Mouse (Mus musculus): ENCODE results near the gene Ywhae. TPM values are rescaled to one million over a fixed set of nuclear protein-coding genes. Genes with fewer than 3 reads are reported as not detected.
"Not testable (repeated sequence)": the region's sequence is repeated elsewhere in the genome, so short reads cannot be mapped to it uniquely, and the experiment has no call there.

Ywhae gene
- polyA plus RNA-seq, 1 experiment: 186 TPM

DNA sequence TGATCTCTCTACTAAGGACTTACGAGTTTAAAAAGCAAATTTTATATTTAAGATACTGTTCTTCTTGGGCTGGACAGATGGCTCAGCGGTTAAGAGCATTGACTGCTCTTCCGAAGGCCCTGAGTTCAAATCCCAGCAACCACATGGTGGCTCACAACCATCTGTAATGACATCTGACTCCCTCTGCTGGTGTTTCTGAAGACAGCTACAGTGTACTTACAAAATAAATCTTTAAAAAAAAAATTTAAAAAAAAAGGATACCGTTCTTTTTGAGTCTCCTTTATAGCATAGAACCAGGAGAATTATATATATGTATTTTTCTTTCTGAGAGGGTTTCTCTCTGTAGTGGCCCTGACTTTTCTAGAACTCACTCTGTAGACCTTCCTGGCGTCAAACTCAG, 32.1 kb upstream of the Ywhae start:
- WGBS: 94% methylated on average over 5 of the region's 5 CpGs
- H3K4me1 ChIP-seq (ENCODE audit: control insufficient read depth, insufficient read depth, low read length): no peaks in the 10 kb centered on the region
- no peak overlapping the region for H3K4me3 ChIP-seq (replicated peaks; ENCODE audit: control insufficient read depth, low read depth, low read length)
- no peak for TF ChIP-seq CTCF (IDR thresholded peaks at IDR 0.05; ENCODE audit: control insufficient read depth, insufficient read depth, low read length)
- TF ChIP-seq POLR2A (IDR thresholded peaks at IDR 0.05; ENCODE audit: borderline replicate concordance, control insufficient read depth, low read depth, low read length): no peak
- no peak overlapping the region for H3K27ac ChIP-seq (ENCODE audit: control insufficient read depth, insufficient read depth, low read depth, low read length, poor library complexity)

DNA sequence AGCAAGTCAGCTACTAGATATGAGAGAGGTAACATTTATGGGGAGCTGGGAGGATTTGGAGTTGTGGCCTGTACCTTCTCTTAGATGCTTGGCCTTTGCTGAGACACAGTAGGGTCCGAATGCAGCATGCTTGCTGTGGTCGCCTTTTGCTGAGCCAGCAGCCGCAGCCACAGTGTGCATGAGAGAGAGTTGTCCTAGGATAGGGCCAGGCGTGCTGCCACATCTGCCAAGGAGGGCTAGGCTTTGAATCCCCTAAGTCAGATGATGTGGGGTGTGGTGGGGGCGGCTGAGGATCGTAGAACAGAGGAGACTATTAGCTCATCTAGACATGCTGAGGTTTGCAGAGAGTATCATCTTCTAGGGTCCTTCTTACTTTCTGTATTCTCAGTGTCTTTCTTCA, 29.9 kb upstream of the Ywhae start:
- Histone ChIP-seq H3K4me3 (replicated peaks; ENCODE audit: control insufficient read depth, low read depth, low read length) (no peak overlapping the region), H3K27ac (ENCODE audit: control insufficient read depth, insufficient read depth, low read depth, low read length, poor library complexity) (no peak overlapping the region), H3K4me1 (ENCODE audit: control insufficient read depth, insufficient read depth, low read length) (no peaks in the 10 kb centered on the region)
- WGBS: 93% methylated on average over 6 of the region's 6 CpGs
- TF ChIP-seq CTCF (IDR thresholded peaks at IDR 0.05; ENCODE audit: control insufficient read depth, insufficient read depth, low read length): no peak
- TF ChIP-seq POLR2A (IDR thresholded peaks at IDR 0.05; ENCODE audit: borderline replicate concordance, control insufficient read depth, low read depth, low read length): no peak

DNA sequence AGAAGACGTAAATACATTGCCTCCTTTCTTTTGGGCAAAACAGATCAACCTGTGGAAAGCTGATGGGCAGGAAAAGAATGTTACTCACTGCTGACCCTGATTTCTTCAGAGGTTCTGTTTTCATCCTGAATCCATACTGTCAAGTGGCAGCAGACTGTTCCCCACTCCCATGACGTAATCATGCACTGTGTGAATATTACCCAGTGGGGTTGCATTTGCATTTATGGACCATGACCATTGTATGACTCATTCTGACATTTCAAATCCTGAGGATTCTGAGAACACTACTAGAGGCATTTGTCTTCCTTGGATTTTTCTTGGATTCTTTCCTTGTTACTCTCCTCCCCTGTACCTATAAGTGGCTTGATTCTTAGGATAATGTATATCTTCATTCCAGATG, 28.9 kb upstream of the Ywhae start:
- no peak overlapping the region for H3K4me3 ChIP-seq (replicated peaks; ENCODE audit: control insufficient read depth, low read depth, low read length)
- TF ChIP-seq CTCF (IDR thresholded peaks at IDR 0.05; ENCODE audit: control insufficient read depth, insufficient read depth, low read length) (no peak), POLR2A (IDR thresholded peaks at IDR 0.05; ENCODE audit: borderline replicate concordance, control insufficient read depth, low read depth, low read length) (no peak)
- no peak overlapping the region for H3K27ac ChIP-seq (ENCODE audit: control insufficient read depth, insufficient read depth, low read depth, low read length, poor library complexity)
- H3K4me1 ChIP-seq (ENCODE audit: control insufficient read depth, insufficient read depth, low read length): no peaks in the 10 kb centered on the region
- WGBS: 89% methylated on average over 2 of the region's 2 CpGs

DNA sequence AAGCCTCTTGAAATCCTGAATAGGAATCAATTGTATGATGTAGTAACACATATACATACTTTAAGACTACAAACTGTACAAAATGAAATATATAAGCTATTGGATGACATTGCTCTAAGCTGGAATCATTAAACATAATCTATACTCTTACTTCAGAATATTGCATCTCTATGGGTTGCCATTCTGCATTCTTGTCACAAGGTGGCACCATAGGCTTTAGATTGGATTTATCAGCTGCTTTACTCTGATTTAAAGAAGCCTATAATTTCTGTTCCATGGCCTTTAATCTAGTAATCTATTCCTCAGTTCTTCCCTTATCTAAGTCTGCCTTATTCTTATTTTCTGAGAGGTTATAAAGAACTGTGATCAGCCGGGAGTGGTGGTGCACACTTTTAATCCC, 18.7 kb upstream of the Ywhae start:
- WGBS: 80% methylated on average over 1 of the region's 1 CpGs
- TF ChIP-seq POLR2A (IDR thresholded peaks at IDR 0.05; ENCODE audit: borderline replicate concordance, control insufficient read depth, low read depth, low read length) (no peak), CTCF (IDR thresholded peaks at IDR 0.05; ENCODE audit: control insufficient read depth, insufficient read depth, low read length) (no peak)
- no peak overlapping the region for H3K4me3 ChIP-seq (replicated peaks; ENCODE audit: control insufficient read depth, low read depth, low read length)
- no peak overlapping the region for H3K27ac ChIP-seq (ENCODE audit: control insufficient read depth, insufficient read depth, low read depth, low read length, poor library complexity)
- H3K4me1 ChIP-seq (ENCODE audit: control insufficient read depth, insufficient read depth, low read length): no peaks in the 10 kb centered on the region

DNA sequence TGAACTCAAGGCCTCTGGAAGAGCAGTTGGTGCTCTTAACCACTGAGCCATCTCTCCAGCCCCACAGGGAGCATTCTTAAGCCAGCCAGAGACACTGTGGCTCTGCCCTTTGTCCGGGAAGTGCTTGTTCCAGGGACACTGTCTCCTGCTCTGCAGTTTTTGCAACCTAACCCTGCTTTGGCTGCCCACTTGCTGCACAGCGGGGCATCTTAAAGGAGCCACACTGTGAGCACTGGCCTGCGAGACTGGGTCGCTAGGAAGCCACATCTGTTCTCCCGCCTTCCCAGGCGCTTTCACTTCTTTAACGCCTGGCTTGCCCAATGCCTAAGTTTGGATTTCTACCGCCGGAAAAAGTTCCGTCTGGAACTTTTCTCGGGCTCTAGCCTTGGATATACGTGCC, 17.1 kb upstream of the Ywhae start:
- H3K27ac ChIP-seq (ENCODE audit: control insufficient read depth, insufficient read depth, low read depth, low read length, poor library complexity): no peak overlapping the region
- TF ChIP-seq POLR2A (IDR thresholded peaks at IDR 0.05; ENCODE audit: borderline replicate concordance, control insufficient read depth, low read depth, low read length) (no peak), CTCF (IDR thresholded peaks at IDR 0.05; ENCODE audit: control insufficient read depth, insufficient read depth, low read length) (no peak)
- H3K4me1 ChIP-seq (ENCODE audit: control insufficient read depth, insufficient read depth, low read length): no peaks in the 10 kb centered on the region
- WGBS: 86% methylated on average over 12 of the region's 12 CpGs
- H3K4me3 ChIP-seq (replicated peaks; ENCODE audit: control insufficient read depth, low read depth, low read length): no peak overlapping the region

DNA sequence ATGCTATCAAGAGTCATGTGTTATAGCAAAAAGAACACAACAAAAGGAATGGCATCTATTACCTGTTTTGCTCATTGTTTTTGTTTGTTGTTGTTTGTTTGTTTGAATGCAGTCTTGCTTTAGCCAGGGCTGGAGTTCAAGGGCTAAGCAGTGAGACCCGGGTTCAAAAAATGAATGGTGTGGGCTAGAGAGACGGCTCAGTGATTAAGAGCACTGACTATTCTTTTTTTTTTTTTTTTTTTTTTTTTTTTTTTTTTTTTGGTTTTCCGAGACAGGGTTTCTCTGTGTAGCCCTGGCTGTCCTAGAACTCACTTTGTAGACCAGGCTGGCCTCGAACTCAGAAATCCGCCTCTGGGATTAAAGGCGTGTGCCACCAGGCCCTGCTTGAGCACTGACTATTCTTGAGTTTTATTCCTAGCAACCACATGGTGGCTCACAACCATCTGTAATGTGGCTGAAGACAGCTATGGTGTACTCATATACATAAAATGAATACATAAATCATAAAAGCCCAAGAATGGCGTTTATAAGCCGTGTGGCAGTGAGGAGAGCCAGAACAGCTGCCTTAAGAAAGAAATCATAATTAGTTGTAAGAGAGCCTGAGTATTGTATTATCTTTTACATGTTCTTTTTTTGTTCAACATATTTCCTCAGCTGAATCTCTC, 15.9 kb upstream of the Ywhae start:
- Histone ChIP-seq H3K27ac (ENCODE audit: control insufficient read depth, insufficient read depth, low read depth, low read length, poor library complexity) (no peak overlapping the region), H3K4me3 (replicated peaks; ENCODE audit: control insufficient read depth, low read depth, low read length) (no peak overlapping the region), H3K4me1 (ENCODE audit: control insufficient read depth, insufficient read depth, low read length) (no peaks in the 10 kb centered on the region)
- TF ChIP-seq POLR2A (IDR thresholded peaks at IDR 0.05; ENCODE audit: borderline replicate concordance, control insufficient read depth, low read depth, low read length): no peak
- no peak for TF ChIP-seq CTCF (IDR thresholded peaks at IDR 0.05; ENCODE audit: control insufficient read depth, insufficient read depth, low read length)
- WGBS: 73% methylated on average over 8 of the region's 8 CpGs

DNA sequence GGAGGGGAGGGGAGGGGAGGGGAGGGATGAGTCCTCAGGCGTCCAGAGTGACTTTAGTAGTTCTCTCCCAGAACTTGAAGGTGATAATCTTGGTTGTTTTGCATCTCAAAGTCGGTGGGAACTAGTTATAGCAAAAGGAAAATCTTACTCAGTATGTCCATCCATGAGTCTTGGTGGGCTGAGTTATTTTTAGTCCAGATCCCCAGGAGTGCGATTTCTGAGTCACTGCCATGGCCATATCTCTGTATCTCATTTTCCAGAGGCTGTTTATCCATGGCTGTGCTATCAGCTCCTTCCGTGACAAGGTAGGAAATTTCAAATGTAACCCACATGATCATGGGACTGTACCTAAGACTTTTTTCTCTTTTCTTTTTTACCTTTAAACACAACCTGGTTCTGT, 10.3 kb upstream of the Ywhae start:
- Histone ChIP-seq H3K4me1 (ENCODE audit: control insufficient read depth, insufficient read depth, low read length) (no peaks in the 10 kb centered on the region), H3K4me3 (replicated peaks; ENCODE audit: control insufficient read depth, low read depth, low read length) (no peak overlapping the region), H3K27ac (ENCODE audit: control insufficient read depth, insufficient read depth, low read depth, low read length, poor library complexity) (no peak overlapping the region)
- TF ChIP-seq POLR2A (IDR thresholded peaks at IDR 0.05; ENCODE audit: borderline replicate concordance, control insufficient read depth, low read depth, low read length): no peak
- no peak for TF ChIP-seq CTCF (IDR thresholded peaks at IDR 0.05; ENCODE audit: control insufficient read depth, insufficient read depth, low read length)
- WGBS: 57% methylated on average over 4 of the region's 4 CpGs

DNA sequence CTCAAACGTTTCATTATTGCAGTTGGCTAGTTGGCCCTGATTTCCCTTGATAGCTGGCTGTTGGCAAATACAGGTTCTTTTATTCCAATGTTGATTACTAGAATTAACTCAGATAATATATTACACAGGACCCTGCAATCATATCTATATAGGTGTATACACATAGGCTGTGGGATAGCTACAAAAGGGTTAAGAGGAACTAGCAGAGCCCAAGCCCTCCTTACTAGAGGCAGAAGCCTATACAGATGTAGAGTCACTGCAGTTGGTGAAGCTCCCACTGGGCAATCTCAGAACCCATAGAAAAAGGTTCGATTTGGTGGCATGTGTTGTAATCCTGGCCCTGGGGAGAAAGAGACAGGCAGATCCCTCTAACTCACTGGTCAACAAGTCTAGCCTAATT, 5.5 kb upstream of the Ywhae start:
- TF ChIP-seq CTCF (IDR thresholded peaks at IDR 0.05; ENCODE audit: control insufficient read depth, insufficient read depth, low read length) (no peak), POLR2A (IDR thresholded peaks at IDR 0.05; ENCODE audit: borderline replicate concordance, control insufficient read depth, low read depth, low read length) (no peak)
- H3K4me3 ChIP-seq (replicated peaks; ENCODE audit: control insufficient read depth, low read depth, low read length): no peak overlapping the region
- no peak overlapping the region for H3K27ac ChIP-seq (ENCODE audit: control insufficient read depth, insufficient read depth, low read depth, low read length, poor library complexity)
- WGBS: 28% methylated on average over 2 of the region's 2 CpGs
- H3K4me1 ChIP-seq (ENCODE audit: control insufficient read depth, insufficient read depth, low read length): no peaks in the 10 kb centered on the region; the same call in 1 of the 2 replicates

DNA sequence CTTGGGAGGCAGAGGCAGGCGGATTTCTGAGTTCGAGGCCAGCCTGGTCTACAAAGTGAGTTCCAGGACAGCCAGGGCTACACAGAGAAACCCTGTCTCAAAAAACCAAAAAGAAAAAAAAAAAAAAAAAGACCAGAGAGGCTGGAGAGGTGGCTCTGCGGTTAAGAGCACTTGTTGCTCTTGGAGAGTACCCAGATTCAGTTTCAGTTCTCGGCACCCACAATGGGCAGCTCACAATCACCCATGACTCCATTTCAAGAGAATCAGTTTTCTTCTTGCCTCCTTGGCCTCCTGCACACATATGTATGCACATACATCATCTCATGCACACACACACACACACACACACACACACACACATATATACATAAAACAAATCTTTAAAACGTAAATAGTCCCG, 5.0 kb upstream of the Ywhae start:
- not testable (repeated sequence) for H3K27ac ChIP-seq (ENCODE audit: control insufficient read depth, insufficient read depth, low read depth, low read length, poor library complexity); H3K4me1 ChIP-seq (ENCODE audit: control insufficient read depth, insufficient read depth, low read length); H3K4me3 ChIP-seq (replicated peaks; ENCODE audit: control insufficient read depth, low read depth, low read length)
- WGBS: 78% methylated on average over 6 of the region's 6 CpGs
